Mouse (Mus musculus): ENCODE results near the gene Fibp. TPM values are rescaled to one million over a fixed set of nuclear protein-coding genes. Genes with fewer than 3 reads are reported as not detected.

The Fibp gene
- polyA plus RNA-seq (2015; fragmentation: Nextera tagmentation; extraction: Ambion mirVana): 129 and 138 TPM in 2 replicates

DNA sequence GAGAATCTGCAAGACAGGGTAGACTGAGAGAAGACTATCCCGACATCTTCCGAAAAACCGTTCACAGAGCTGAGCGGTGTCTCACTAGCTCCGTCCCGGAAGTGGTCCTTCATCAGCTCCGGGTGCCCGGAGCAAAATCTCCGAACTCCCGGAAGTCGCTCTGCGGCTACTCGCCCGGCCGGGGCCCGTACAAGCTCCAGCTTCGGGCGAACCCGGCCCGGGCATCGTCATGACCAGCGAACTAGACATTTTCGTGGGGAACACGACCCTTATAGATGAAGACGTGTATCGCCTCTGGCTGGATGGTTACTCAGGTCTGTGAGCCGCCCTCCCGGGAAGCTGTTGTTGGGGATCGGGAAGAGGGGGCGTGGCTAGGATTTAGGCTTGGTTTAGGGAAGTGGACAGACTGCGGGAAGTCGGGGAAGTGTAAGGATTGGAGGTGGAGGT lies at the start of gene Fibp:
Gene Fibp, plus strand, starts transcription at position 151 of the 447 bp plus-strand sequence.
- no peaks in the 10 kb centered on the region for H3K27me3 ChIP-seq (ENCODE audit: insufficient read depth, low read length)
- ATAC-seq (ENCODE audit: low FRiP score, low TSS enrichment): peak; percentile 43

GRCm38 (mm10) chr19:5410641-5411040 lies 49.8 kb upstream of the Fibp start:
- Histone ChIP-seq H3K27ac (ENCODE audit: low read length) (no peak overlapping the region), H3K9ac (replicated peaks; ENCODE audit: low read length) (no peak overlapping the region), H3K36me3 (ENCODE audit: insufficient read depth, low read length) (no peaks in the 10 kb centered on the region), H3K4me1 (ENCODE audit: insufficient read depth, low read length) (peaks cover 15% of the 10 kb centered on the region; the same call in 1 of the 2 replicates), H3K4me2 (replicated peaks; ENCODE audit: low read depth, low read length) (no peak overlapping the region), H3K4me3 (ENCODE audit: low read length) (no peak overlapping the region), H3K27me3 (ENCODE audit: insufficient read depth, low read length) (no peaks in the 10 kb centered on the region), H3K9me3 (ENCODE audit: low read length) (no peaks in the 10 kb centered on the region)
- no peak for ATAC-seq (ENCODE audit: low FRiP score, low TSS enrichment)
- 80% methylated on average over 5 of the region's 5 CpGs for WGBS

More for the DNA sequence above, at the start of gene Fibp:
- peaks cover 26% of the 10 kb centered on the region; the same call in 1 of the 2 replicates for H3K36me3 ChIP-seq (ENCODE audit: insufficient read depth, low read length)
- no peaks in the 10 kb centered on the region for H3K9me3 ChIP-seq (ENCODE audit: low read length)
- H3K27ac ChIP-seq (ENCODE audit: low read length): peak within 1 kb of the TSS; percentile 74; the same call in 1 of the 2 replicates
- peak within 1 kb of the TSS; percentile 79 for H3K4me3 ChIP-seq (ENCODE audit: low read length)
- peak within 1 kb of the TSS; percentile 94 for H3K4me2 ChIP-seq (replicated peaks; ENCODE audit: low read depth, low read length)
- peaks cover 32% of the 10 kb centered on the region for H3K4me1 ChIP-seq (ENCODE audit: insufficient read depth, low read length)
- H3K9ac ChIP-seq (replicated peaks; ENCODE audit: low read length): peak within 1 kb of the TSS; percentile 86
- under 1% methylated on average over 32 of the region's 32 CpGs for WGBS

GRCm38 (mm10) chr19:5411961-5412360 lies 48.5 kb upstream of the Fibp start:
- Histone ChIP-seq H3K27me3 (ENCODE audit: insufficient read depth, low read length) (no peaks in the 10 kb centered on the region), H3K4me2 (replicated peaks; ENCODE audit: low read depth, low read length) (no peak overlapping the region), H3K27ac (ENCODE audit: low read length) (no peak overlapping the region), H3K9ac (replicated peaks; ENCODE audit: low read length) (no peak overlapping the region), H3K36me3 (ENCODE audit: insufficient read depth, low read length) (no peaks in the 10 kb centered on the region), H3K4me3 (ENCODE audit: low read length) (no peak overlapping the region), H3K4me1 (ENCODE audit: insufficient read depth, low read length) (peaks cover 11% of the 10 kb centered on the region; the same call in 1 of the 2 replicates), H3K9me3 (ENCODE audit: low read length) (no peaks in the 10 kb centered on the region)
- no peak for ATAC-seq (ENCODE audit: low FRiP score, low TSS enrichment)
- 59% methylated on average over 5 of the region's 5 CpGs for WGBS

DNA sequence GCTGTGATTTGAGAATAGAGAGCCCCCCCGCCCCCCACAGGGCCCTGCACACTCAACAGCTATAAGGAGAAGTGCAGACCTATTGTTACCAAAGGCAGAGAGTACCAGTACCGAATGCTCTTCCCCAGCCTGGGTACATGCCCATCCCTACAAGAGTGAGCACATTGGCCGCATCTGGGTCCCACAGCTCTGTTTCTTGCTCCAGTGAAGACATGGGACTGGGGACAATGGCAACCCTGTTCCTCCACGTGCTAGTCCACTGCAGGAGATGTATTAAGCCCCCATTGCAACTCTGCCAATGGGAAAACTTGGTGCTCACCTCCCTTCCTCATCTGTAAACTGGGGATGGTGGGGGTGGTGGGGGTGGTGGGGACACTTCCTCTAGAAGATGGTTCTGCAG lies 46.6 kb upstream of the Fibp start:
- no peak overlapping the region for H3K4me3 ChIP-seq (ENCODE audit: low read length)
- H3K9ac ChIP-seq (replicated peaks; ENCODE audit: low read length): no peak overlapping the region
- ATAC-seq (ENCODE audit: low FRiP score, low TSS enrichment): no peak
- no peak overlapping the region for H3K4me2 ChIP-seq (replicated peaks; ENCODE audit: low read depth, low read length)
- 74% methylated on average over 4 of the region's 4 CpGs for WGBS
- H3K27me3 ChIP-seq (ENCODE audit: insufficient read depth, low read length): no peaks in the 10 kb centered on the region
- no peaks in the 10 kb centered on the region for H3K36me3 ChIP-seq (ENCODE audit: insufficient read depth, low read length)
- no peaks in the 10 kb centered on the region for H3K4me1 ChIP-seq (ENCODE audit: insufficient read depth, low read length)
- no peak overlapping the region for H3K27ac ChIP-seq (ENCODE audit: low read length)
- H3K9me3 ChIP-seq (ENCODE audit: low read length): no peaks in the 10 kb centered on the region

- no peak overlapping the region for H3K9ac ChIP-seq (replicated peaks; ENCODE audit: low read length)
- no peak for ATAC-seq (ENCODE audit: low FRiP score, low TSS enrichment)
- no peaks in the 10 kb centered on the region for H3K9me3 ChIP-seq (ENCODE audit: low read length)
- no peaks in the 10 kb centered on the region for H3K4me1 ChIP-seq (ENCODE audit: insufficient read depth, low read length)
- H3K27ac ChIP-seq (ENCODE audit: low read length): no peak overlapping the region
- H3K27me3 ChIP-seq (ENCODE audit: insufficient read depth, low read length): no peaks in the 10 kb centered on the region
- H3K4me2 ChIP-seq (replicated peaks; ENCODE audit: low read depth, low read length): no peak overlapping the region
- H3K36me3 ChIP-seq (ENCODE audit: insufficient read depth, low read length): 0 out of 2 replicates have a peak, but pooled peaks cover 2% of the 10 kb centered on the region
- H3K4me3 ChIP-seq (ENCODE audit: low read length): no peak overlapping the region
- WGBS: 60% methylated on average over 2 of the region's 2 CpGs
Observed at GRCm38 (mm10) chr19:5414534-5414957, 45.9 kb upstream of the Fibp start.

DNA sequence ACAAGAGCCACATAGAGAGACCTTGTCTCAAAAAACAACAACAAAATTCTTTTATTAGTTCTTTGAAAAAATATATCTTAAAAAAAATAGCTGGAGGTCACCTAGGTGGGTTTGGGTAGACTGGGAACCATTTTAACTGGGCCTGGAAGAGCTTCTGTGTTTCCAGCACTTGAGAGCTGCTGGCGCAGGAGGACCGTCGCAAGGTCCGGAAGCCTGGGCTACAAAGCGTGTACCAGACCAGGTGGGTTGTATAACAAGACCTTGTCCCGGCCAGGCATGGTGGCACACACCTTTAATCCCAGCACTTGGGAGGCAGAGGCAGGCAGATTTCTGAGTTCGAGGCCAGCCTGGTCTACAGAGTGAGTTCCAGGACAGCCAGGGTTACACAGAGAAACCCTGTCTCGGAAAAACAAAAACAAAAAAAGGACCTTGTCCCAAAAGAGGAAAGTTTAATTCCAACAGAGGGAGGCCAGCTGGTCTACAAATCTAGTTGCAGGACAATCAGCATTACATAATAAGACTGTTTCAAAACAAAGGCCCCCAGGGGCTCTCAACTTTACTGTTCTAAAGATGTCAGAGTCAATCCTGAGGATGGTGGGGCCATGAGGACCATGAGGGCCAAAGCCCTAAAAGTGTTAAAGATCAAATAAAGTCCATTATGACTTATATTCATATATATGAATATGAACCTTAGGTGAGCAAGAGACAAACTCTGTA lies 41.5 kb upstream of the Fibp start:
- H3K4me3 ChIP-seq (ENCODE audit: low read length): no peak overlapping the region
- H3K4me1 ChIP-seq (ENCODE audit: insufficient read depth, low read length): peaks cover 14% of the 10 kb centered on the region
- H3K27me3 ChIP-seq (ENCODE audit: insufficient read depth, low read length): no peaks in the 10 kb centered on the region
- no peak overlapping the region for H3K27ac ChIP-seq (ENCODE audit: low read length)
- H3K4me2 ChIP-seq (replicated peaks; ENCODE audit: low read depth, low read length): no peak overlapping the region
- no peaks in the 10 kb centered on the region for H3K9me3 ChIP-seq (ENCODE audit: low read length)
- H3K36me3 ChIP-seq (ENCODE audit: insufficient read depth, low read length): peaks cover 29% of the 10 kb centered on the region
- ATAC-seq (ENCODE audit: low FRiP score, low TSS enrichment): no peak
- H3K9ac ChIP-seq (replicated peaks; ENCODE audit: low read length): no peak overlapping the region
- 93% methylated on average over 7 of the region's 8 CpGs for WGBS

- WGBS: 90% methylated on average over 9 of the region's 9 CpGs
- Histone ChIP-seq H3K9ac (replicated peaks; ENCODE audit: low read length) (no peak overlapping the region), H3K4me2 (replicated peaks; ENCODE audit: low read depth, low read length) (no peak overlapping the region), H3K27ac (ENCODE audit: low read length) (no peak overlapping the region), H3K4me3 (ENCODE audit: low read length) (no peak overlapping the region), H3K27me3 (ENCODE audit: insufficient read depth, low read length) (no peaks in the 10 kb centered on the region), H3K9me3 (ENCODE audit: low read length) (no peaks in the 10 kb centered on the region), H3K4me1 (ENCODE audit: insufficient read depth, low read length) (peaks cover 14% of the 10 kb centered on the region), H3K36me3 (ENCODE audit: insufficient read depth, low read length) (peaks cover 29% of the 10 kb centered on the region)
- no peak for ATAC-seq (ENCODE audit: low FRiP score, low TSS enrichment)
Observed at GRCm38 (mm10) chr19:5419630-5420029, 40.8 kb upstream of the Fibp start.

DNA sequence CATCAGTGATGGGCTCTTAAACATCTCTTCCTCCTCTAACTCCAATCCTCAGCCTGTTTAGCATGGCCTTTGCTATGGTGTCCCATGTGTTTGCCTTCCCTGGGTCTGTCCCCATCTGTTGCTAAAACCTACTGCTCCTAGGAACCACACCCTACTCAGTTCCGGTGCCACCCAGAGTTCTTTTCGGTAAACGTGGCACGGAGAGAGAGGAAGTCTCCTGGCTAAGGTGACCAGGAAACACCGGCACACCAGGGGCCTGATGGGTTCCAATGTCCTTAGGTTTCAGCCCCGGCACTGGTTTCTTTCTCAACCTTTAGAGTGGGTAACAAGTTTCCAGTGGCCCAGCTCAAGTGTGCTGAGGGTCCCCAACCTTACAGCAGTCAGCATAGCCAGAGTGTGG lies 39.8 kb upstream of the Fibp start:
- Histone ChIP-seq H3K9me3 (ENCODE audit: low read length) (no peaks in the 10 kb centered on the region), H3K4me2 (replicated peaks; ENCODE audit: low read depth, low read length) (no peak overlapping the region), H3K4me1 (ENCODE audit: insufficient read depth, low read length) (peaks cover 14% of the 10 kb centered on the region), H3K36me3 (ENCODE audit: insufficient read depth, low read length) (peaks cover 29% of the 10 kb centered on the region), H3K9ac (replicated peaks; ENCODE audit: low read length) (no peak overlapping the region), H3K27me3 (ENCODE audit: insufficient read depth, low read length) (no peaks in the 10 kb centered on the region), H3K27ac (ENCODE audit: low read length) (no peak overlapping the region), H3K4me3 (ENCODE audit: low read length) (no peak overlapping the region)
- WGBS: 93% methylated on average over 6 of the region's 6 CpGs
- ATAC-seq (ENCODE audit: low FRiP score, low TSS enrichment): no peak

DNA sequence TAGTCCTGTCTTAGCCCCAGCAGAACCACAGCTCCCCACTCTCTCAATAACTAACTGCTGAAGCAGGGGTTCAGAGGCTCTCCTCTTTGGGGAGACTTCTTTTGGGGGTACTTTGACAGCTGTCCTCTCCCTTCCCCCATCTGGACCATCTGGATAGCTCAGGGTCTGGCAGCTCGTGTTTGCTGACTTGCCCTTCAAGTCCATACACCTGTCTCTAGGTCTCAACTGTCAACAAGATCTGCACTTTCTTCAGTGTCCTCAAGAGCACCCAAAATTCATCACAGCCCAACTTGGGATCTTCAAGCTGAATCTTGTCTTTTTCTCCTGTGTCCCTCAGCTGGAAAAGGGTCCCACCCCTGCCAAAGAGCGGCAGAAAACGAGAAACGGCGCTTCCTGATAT lies 38.6 kb upstream of the Fibp start:
- no peak for ATAC-seq (ENCODE audit: low FRiP score, low TSS enrichment)
- 89% methylated on average over 5 of the region's 5 CpGs for WGBS
- H3K4me1 ChIP-seq (ENCODE audit: insufficient read depth, low read length): peaks cover 26% of the 10 kb centered on the region
- no peaks in the 10 kb centered on the region for H3K9me3 ChIP-seq (ENCODE audit: low read length)
- no peak overlapping the region for H3K9ac ChIP-seq (replicated peaks; ENCODE audit: low read length)
- no peak overlapping the region for H3K4me2 ChIP-seq (replicated peaks; ENCODE audit: low read depth, low read length)
- peaks cover 36% of the 10 kb centered on the region for H3K36me3 ChIP-seq (ENCODE audit: insufficient read depth, low read length)
- no peak overlapping the region for H3K27ac ChIP-seq (ENCODE audit: low read length)
- H3K27me3 ChIP-seq (ENCODE audit: insufficient read depth, low read length): no peaks in the 10 kb centered on the region
- no peak overlapping the region for H3K4me3 ChIP-seq (ENCODE audit: low read length)

- 0 out of 2 replicates have a peak overlapping the region, but pooled peaks have one; percentile 11 for H3K9ac ChIP-seq (replicated peaks; ENCODE audit: low read length)
- H3K36me3 ChIP-seq (ENCODE audit: insufficient read depth, low read length): peaks cover 41% of the 10 kb centered on the region
- H3K4me2 ChIP-seq (replicated peaks; ENCODE audit: low read depth, low read length): no peak overlapping the region
- no peak overlapping the region for H3K27ac ChIP-seq (ENCODE audit: low read length)
- WGBS: 89% methylated on average over 10 of the region's 10 CpGs
- H3K4me1 ChIP-seq (ENCODE audit: insufficient read depth, low read length): peaks cover 29% of the 10 kb centered on the region
- H3K27me3 ChIP-seq (ENCODE audit: insufficient read depth, low read length): no peaks in the 10 kb centered on the region
- no peak for ATAC-seq (ENCODE audit: low FRiP score, low TSS enrichment)
- H3K9me3 ChIP-seq (ENCODE audit: low read length): no peaks in the 10 kb centered on the region
- H3K4me3 ChIP-seq (ENCODE audit: low read length): no peak overlapping the region
Observed at GRCm38 (mm10) chr19:5422267-5422666, 38.1 kb upstream of the Fibp start.
